Mouse (Mus musculus): ENCODE measurements around the gene Olfr91. TPM values are rescaled to one million over a fixed set of nuclear protein-coding genes. Genes with fewer than 3 reads are reported as not detected.

Olfr91 gene
- polyA plus RNA-seq, 1 experiment from 2014 or later = not detected

DNA sequence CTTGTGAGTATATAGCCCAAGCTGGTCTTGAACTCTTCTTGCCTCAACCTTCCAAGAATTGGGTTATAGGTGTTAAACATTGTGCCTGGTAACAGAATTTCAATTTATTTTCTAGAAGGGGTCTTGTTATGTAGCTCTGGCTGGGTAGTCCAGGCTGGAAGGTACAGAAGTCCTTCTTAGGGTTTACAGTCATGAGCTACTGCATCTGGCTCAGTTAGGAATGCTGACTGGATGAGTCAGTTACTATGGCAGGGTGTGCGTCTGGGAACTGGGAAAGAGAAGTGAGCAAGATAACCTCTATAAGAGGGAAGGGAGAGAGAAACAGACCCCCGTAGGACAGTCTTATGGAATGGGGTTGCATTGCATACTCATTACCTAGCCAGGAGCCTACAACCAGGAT, 22.3 kb downstream of the Olfr91 start:
- Histone ChIP-seq H3K4me2 (replicated peaks) (no peak overlapping the region), H3K9me3 (no peaks in the 10 kb centered on the region), H3K9ac (replicated peaks) (no peak overlapping the region), H3K4me3 (no peak overlapping the region), H3K27me3 (peaks cover 10% of the 10 kb centered on the region), H3K27ac (replicated peaks) (no peak overlapping the region), H3K36me3 (peaks cover 58% of the 10 kb centered on the region), H3K4me1 (peaks cover 33% of the 10 kb centered on the region)
- no peak for ATAC-seq (ENCODE audit: low FRiP score, low read depth)
- 89% methylated on average over 2 of the region's 2 CpGs for WGBS

- peaks cover 64% of the 10 kb centered on the region for H3K36me3 ChIP-seq
- 80% methylated on average over 6 of the region's 6 CpGs for WGBS
- no peaks in the 10 kb centered on the region for H3K9me3 ChIP-seq
- H3K27ac ChIP-seq (replicated peaks) = no peak overlapping the region
- H3K4me3 ChIP-seq = no peak overlapping the region
- H3K9ac ChIP-seq (replicated peaks) = no peak overlapping the region
- peaks cover 10% of the 10 kb centered on the region for H3K27me3 ChIP-seq
- H3K4me2 ChIP-seq (replicated peaks) = no peak overlapping the region
- H3K4me1 ChIP-seq = peaks cover 33% of the 10 kb centered on the region
- no peak for ATAC-seq (ENCODE audit: low FRiP score, low read depth)
Measured at GRCm38 (mm10) chr17:37075181-37075580, 22.9 kb downstream of the Olfr91 start.

DNA sequence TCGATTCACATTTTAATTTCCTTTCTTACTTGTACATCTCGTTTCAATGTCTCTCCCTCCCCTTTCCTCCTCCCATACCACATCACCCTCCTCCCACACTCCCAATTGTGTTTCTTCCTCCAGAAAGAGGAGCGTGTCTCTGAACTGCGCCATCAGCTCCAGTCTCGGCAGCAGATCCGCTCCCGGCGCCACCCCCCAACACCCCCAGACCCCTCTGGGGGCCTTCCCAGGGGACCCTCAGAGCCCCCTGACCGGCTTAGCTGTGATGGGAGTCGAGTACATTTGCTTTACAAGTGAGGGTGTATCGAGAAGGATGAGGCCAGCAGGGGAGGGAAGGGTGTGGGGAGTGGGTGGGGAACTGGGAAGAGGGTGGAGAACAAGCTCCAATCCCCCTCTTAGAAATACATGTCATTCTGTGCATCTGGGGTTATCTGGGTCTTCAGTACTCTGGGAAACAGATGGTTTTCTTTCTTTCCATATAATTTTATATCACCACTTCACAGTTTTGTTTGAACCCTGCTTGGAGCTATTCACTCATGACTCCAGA, 25.3 kb downstream of the Olfr91 start:
- H3K4me3 ChIP-seq = no peak overlapping the region
- H3K4me1 ChIP-seq = peaks cover 13% of the 10 kb centered on the region
- H3K27ac ChIP-seq (replicated peaks) = peak overlapping the region; percentile 54; the same call in 1 of the 2 replicates
- 38% methylated on average over 11 of the region's 11 CpGs for WGBS
- H3K36me3 ChIP-seq = peaks cover 87% of the 10 kb centered on the region
- peaks cover 10% of the 10 kb centered on the region for H3K27me3 ChIP-seq
- H3K9me3 ChIP-seq = no peaks in the 10 kb centered on the region
- 0 out of 2 replicates have a peak overlapping the region, but pooled peaks have one; percentile 4 for H3K4me2 ChIP-seq (replicated peaks)
- H3K9ac ChIP-seq (replicated peaks) = 0 out of 2 replicates have a peak overlapping the region, but pooled peaks have one; percentile 15
- peak; percentile 35; the same call in 1 of the 2 replicates for ATAC-seq (ENCODE audit: low FRiP score, low read depth)

DNA sequence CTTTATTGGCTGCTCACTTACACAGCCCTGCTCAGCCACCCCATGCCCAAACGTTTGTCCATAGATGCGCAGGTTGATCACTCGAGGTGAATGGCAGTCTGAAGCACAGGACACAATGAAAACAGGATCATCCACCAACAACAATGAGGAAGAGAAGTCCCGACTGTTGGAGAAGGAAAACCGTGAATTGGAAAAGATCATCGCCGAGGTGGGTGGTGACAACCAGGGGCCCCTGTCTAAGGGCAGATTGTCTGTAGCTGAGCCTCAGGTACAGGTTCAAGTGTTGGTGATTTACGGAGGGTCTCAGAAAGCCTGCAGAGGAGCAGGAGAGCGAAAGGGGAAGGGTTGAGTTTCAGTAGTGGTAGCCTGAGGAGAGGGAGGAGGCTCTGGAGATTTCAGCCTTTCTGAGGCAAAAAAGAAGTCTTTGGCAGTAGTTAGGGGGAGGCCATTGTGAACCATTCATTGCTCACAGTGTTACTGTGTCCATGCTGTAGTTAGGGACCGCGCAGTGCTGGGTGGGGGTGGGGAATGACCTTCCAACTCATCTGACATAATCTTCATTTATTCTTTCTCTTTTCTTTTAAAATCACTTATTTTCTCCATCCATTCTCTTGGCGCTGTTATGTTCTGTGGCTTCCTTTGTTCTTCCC, 25.9 kb downstream of the Olfr91 start:
- Histone ChIP-seq H3K36me3 (peaks cover 93% of the 10 kb centered on the region), H3K4me1 (peaks cover 11% of the 10 kb centered on the region), H3K4me2 (replicated peaks) (no peak overlapping the region), H3K27me3 (peaks cover 10% of the 10 kb centered on the region), H3K4me3 (no peak overlapping the region), H3K9ac (replicated peaks) (no peak overlapping the region), H3K9me3 (no peaks in the 10 kb centered on the region), H3K27ac (replicated peaks) (peak overlapping the region; percentile 58)
- 59% methylated on average over 12 of the region's 12 CpGs for WGBS
- ATAC-seq (ENCODE audit: low FRiP score, low read depth) = peak; percentile 51; the same call in 1 of the 2 replicates

DNA sequence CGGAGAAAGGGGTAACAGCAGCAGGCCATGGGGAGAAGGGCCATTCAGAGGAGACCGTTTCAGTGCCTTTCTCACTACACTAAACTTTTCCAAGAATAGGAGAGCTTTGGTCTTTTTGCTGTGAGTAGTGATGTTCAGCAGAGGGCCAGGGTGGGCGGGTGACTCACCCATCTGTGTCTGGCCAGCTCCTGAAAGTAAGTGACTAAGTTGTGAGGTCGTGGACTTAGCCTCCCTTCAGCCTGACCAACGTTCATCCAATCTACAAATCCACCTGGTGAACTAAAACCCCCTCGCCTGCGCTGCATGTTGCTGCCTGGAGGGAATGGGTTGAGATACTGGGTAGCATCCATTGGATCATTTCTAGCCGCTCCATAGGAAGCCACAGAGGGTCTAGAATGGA, 28.0 kb downstream of the Olfr91 start:
- Histone ChIP-seq H3K27ac (replicated peaks) (no peak overlapping the region), H3K4me2 (replicated peaks) (no peak overlapping the region), H3K4me1 (peaks cover 11% of the 10 kb centered on the region), H3K9ac (replicated peaks) (no peak overlapping the region), H3K36me3 (peaks cover 95% of the 10 kb centered on the region), H3K4me3 (no peak overlapping the region), H3K9me3 (no peaks in the 10 kb centered on the region), H3K27me3 (0 out of 2 replicates have a peak, but pooled peaks cover 1% of the 10 kb centered on the region)
- 86% methylated on average over 8 of the region's 8 CpGs for WGBS
- ATAC-seq (ENCODE audit: low FRiP score, low read depth) = no peak

DNA sequence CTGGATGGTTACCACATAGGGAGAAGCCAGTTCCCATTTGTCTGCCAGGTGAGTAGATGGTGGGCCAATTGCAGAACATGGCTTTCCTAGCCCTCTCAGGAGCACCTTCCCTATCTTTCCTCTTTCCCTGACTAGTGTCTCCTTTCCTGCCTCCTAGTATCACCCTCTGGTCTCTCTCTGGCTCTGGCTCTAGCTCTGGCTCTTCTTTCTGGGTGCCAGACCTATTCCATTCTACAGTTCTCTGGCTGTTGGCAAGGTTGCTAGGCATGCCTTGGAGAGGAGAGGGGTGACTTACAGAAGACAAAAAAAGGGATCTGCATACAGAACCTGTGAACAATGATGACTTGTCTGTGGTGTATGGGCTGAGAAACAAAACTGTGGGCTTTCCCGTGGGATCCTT, 30.2 kb downstream of the Olfr91 start:
- WGBS = 87% methylated on average over 1 of the region's 1 CpGs
- Histone ChIP-seq H3K4me1 (peaks cover 11% of the 10 kb centered on the region), H3K27ac (replicated peaks) (no peak overlapping the region), H3K4me3 (no peak overlapping the region), H3K27me3 (no peaks in the 10 kb centered on the region), H3K9ac (replicated peaks) (no peak overlapping the region), H3K36me3 (peaks cover 96% of the 10 kb centered on the region), H3K4me2 (replicated peaks) (no peak overlapping the region), H3K9me3 (no peaks in the 10 kb centered on the region)
- no peak for ATAC-seq (ENCODE audit: low FRiP score, low read depth)

DNA sequence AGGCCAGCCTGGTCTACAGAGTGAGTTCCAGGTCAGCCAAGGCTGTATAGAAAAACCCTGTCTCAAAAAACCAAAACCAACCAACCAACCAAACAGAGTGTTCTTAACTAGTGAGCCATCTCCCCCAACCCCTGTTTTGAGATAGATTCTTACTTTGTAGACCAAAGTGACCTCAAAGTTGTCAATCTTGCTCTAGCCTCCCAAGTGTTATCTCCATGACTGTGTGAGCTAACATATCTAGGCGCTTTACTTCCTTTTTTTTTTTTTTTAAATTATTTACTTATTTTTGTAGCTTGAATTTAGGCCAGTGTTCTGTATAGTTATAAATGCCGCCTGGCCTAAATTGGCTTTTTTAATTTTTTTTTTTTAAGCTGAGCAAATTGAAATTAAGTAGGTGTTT, 32.1 kb downstream of the Olfr91 start:
- H3K27me3 ChIP-seq = no peaks in the 10 kb centered on the region
- no peak for ATAC-seq (ENCODE audit: low FRiP score, low read depth)
- H3K36me3 ChIP-seq = peaks cover 99% of the 10 kb centered on the region
- no peak overlapping the region for H3K27ac ChIP-seq (replicated peaks)
- H3K4me3 ChIP-seq = no peak overlapping the region
- no peak overlapping the region for H3K9ac ChIP-seq (replicated peaks)
- H3K4me2 ChIP-seq (replicated peaks) = no peak overlapping the region
- 96% methylated on average over 2 of the region's 2 CpGs for WGBS
- no peaks in the 10 kb centered on the region for H3K9me3 ChIP-seq
- no peaks in the 10 kb centered on the region for H3K4me1 ChIP-seq

DNA sequence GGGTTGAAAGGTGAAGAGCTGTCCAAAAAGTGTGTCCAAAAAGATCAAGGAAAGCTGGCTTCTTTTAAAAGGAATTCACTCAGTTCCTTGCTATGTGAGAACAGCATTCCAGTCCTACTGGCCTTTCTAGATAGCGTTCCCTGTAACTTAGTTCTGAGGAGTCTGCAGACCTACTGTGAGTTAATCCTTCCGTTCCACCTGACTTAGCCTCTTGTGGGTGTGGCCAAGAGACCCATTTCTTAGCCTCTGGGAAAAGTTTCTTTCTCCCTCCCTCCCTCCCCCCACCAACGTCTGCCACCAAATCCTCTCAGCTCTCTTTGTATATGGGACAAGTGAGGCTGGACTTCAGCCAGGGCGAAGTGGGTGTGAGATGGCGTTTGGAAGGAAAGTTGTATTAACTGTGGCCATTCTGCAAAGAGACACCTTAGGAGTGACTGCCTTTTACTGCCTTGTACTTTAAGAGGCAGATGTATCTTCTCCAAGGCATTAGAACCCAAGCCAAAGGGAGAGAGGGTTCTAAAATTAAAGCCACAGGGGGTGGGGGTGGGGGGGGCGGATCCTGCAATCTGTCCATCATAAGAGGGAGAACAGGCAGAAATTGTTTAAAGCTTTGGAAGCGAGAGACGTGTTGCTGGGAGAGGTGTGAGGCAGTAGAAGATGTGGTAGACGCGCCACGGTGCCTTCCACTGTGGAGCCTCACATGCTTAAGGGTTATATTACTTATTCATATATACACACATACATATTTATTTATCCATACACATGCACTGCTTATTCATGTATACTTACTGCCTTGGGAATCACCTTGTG, 34.2 kb downstream of the Olfr91 start:
- H3K27ac ChIP-seq (replicated peaks) = no peak overlapping the region
- peaks cover 96% of the 10 kb centered on the region for H3K36me3 ChIP-seq
- H3K9ac ChIP-seq (replicated peaks) = no peak overlapping the region
- ATAC-seq (ENCODE audit: low FRiP score, low read depth) = no peak
- H3K4me1 ChIP-seq = no peaks in the 10 kb centered on the region
- H3K4me2 ChIP-seq (replicated peaks) = no peak overlapping the region
- H3K27me3 ChIP-seq = no peaks in the 10 kb centered on the region
- no peaks in the 10 kb centered on the region for H3K9me3 ChIP-seq
- no peak overlapping the region for H3K4me3 ChIP-seq
- WGBS = 59% methylated on average over 11 of the region's 11 CpGs

GRCm38 (mm10) chr17:37063063-37063462, 35.0 kb downstream of the Olfr91 start:
- Histone ChIP-seq H3K27ac (replicated peaks) (no peak overlapping the region), H3K4me1 (no peaks in the 10 kb centered on the region), H3K4me3 (no peak overlapping the region), H3K27me3 (no peaks in the 10 kb centered on the region), H3K4me2 (replicated peaks) (no peak overlapping the region), H3K9me3 (no peaks in the 10 kb centered on the region), H3K36me3 (peaks cover 96% of the 10 kb centered on the region), H3K9ac (replicated peaks) (no peak overlapping the region)
- 59% methylated on average over 10 of the region's 10 CpGs for WGBS
- ATAC-seq (ENCODE audit: low FRiP score, low read depth) = no peak

DNA sequence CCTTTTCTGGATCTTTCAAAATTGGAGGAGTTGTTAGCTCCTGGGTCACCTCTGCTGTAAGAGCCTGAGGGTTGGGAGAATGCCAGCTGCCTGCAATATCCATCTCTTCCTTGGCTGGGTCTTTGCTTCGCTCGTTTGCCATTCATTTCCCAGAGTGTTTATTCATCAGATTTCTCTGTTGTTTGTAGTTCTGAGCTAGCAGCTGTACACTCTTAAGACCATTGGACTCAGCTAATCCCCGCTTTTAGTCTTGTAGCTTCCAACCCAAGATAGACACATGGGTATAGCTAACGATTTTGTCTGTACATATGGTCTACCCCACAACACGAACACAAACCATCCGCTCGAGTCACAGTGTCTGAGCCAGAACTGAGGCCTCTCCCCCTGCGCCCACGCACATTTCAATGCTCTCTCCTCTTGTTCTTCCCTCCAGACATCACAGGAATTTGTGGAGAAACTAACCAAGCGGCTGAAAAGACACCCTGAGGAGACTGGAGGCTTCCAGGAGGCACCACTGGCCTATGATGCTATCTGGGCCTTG, 35.9 kb downstream of the Olfr91 start:
- Histone ChIP-seq H3K27ac (replicated peaks) (no peak overlapping the region), H3K4me2 (replicated peaks) (no peak overlapping the region), H3K36me3 (peaks cover 91% of the 10 kb centered on the region), H3K4me3 (no peak overlapping the region), H3K9me3 (no peaks in the 10 kb centered on the region), H3K4me1 (no peaks in the 10 kb centered on the region), H3K27me3 (no peaks in the 10 kb centered on the region), H3K9ac (replicated peaks) (no peak overlapping the region)
- no peak for ATAC-seq (ENCODE audit: low FRiP score, low read depth)
- 77% methylated on average over 10 of the region's 10 CpGs for WGBS

DNA sequence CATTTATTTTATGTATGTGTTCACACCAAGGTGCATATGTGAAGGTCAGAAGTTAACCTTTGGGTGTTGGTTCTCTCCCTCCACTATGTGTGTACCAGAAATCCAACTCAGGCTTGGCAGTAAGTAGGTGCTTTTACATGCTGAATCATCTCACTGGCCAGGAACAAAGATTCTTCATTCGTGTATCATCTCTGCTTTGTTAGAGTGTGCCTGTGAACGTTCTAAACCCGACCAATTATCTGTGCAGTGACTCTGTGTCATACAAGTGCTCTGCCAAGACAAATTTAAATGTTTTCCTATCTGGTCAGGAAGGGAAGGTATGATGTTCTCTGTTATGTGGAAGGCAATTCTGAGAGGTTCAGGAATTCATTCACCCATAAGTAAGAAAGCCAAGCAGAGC, 36.6 kb downstream of the Olfr91 start:
- ATAC-seq (ENCODE audit: low FRiP score, low read depth) = no peak
- WGBS = 71% methylated on average over 3 of the region's 3 CpGs
- H3K9me3 ChIP-seq = no peaks in the 10 kb centered on the region
- no peak overlapping the region for H3K4me2 ChIP-seq (replicated peaks)
- H3K27ac ChIP-seq (replicated peaks) = no peak overlapping the region
- H3K36me3 ChIP-seq = peaks cover 90% of the 10 kb centered on the region
- H3K4me1 ChIP-seq = no peaks in the 10 kb centered on the region
- H3K27me3 ChIP-seq = no peaks in the 10 kb centered on the region
- no peak overlapping the region for H3K9ac ChIP-seq (replicated peaks)
- H3K4me3 ChIP-seq = no peak overlapping the region

DNA sequence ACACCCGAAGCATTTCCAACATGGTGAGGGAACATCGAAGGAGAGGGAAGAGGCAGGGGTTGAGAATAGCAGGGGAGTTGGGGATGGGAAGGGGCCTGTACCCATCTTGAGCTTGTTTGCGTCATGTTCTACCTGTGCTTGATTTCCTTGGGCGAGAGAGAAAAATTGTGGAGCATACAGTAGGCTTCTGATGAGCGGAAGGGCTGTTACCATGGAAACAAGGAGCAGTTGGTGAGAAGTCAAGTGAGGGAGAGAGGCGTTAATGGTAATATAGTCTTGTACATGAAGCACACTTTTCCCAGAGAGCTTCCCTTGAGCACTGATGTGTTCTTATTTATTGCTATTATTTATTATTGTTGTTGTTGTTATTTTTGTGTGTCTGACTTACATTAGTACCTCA, 41.1 kb downstream of the Olfr91 start:
- no peak overlapping the region for H3K27ac ChIP-seq (replicated peaks)
- 0 out of 2 replicates have a peak, but pooled peaks cover 7% of the 10 kb centered on the region for H3K4me1 ChIP-seq
- no peaks in the 10 kb centered on the region for H3K27me3 ChIP-seq
- H3K4me2 ChIP-seq (replicated peaks) = no peak overlapping the region
- no peak overlapping the region for H3K4me3 ChIP-seq
- no peaks in the 10 kb centered on the region for H3K9me3 ChIP-seq
- H3K9ac ChIP-seq (replicated peaks) = no peak overlapping the region
- H3K36me3 ChIP-seq = peaks cover 77% of the 10 kb centered on the region
- ATAC-seq (ENCODE audit: low FRiP score, low read depth) = no peak
- 88% methylated on average over 6 of the region's 6 CpGs for WGBS

Data from midbrain, embryonic 12.5 days (tissue).